Mouse (Mus musculus) spleen, adult 2 months (tissue): ENCODE measurements around the gene Zfp185. TPM values are rescaled to one million over a fixed set of nuclear protein-coding genes. Genes with fewer than 3 reads are reported as not detected.
A peak's percentile ranks its signal among the peaks of the same experiment; 100 is the strongest.

Experiments used
- DNase-seq, 2 experiments: peaks; one replicate each; pipeline versions ENCODE4 v3.0.0 to v3.0.0-alpha.2; 2012 to 2021; ENCODE audit warnings: low spot score in 2 of 2, low read depth in 1 of 2
- H3K27ac ChIP-seq: fragments of 200-500 bp; 2 replicates; pipeline ENCODE4 v1.5.1; 2012; ENCODE audit warnings: low read length, inconsistent platforms; ENCODE audit not compliant: insufficient read depth
- H3K27me3 ChIP-seq: fragments of 200-500 bp; 2 replicates; pipeline ENCODE4 v1.6.1; 2012; ENCODE audit warnings: mild to moderate bottlenecking, moderate library complexity, low read length, inconsistent platforms; ENCODE audit not compliant: control insufficient read depth, insufficient read depth
- H3K36me3 ChIP-seq: fragments of 200-500 bp; 2 replicates; pipeline ENCODE4 v1.6.1; 2012; ENCODE audit warnings: mild to moderate bottlenecking, low read length, inconsistent platforms; ENCODE audit not compliant: control insufficient read depth, insufficient read depth
- H3K4me1 ChIP-seq: fragments of 200-500 bp; 2 replicates; pipeline ENCODE4 v1.6.1; 2011; ENCODE audit warnings: inconsistent platforms; ENCODE audit not compliant: control insufficient read depth, insufficient read depth, insufficient read length
- H3K4me3 ChIP-seq: fragments of 200-500 bp; 2 replicates; pipeline ENCODE4 v1.5.1; 2011; ENCODE audit warnings: mild to moderate bottlenecking, inconsistent platforms; ENCODE audit not compliant: insufficient read depth, insufficient read length; ENCODE audit errors: extremely low read depth
- CTCF ChIP-seq: fragments of 200-500 bp; IDR thresholded peaks from 2 replicates; pipeline ENCODE4 v1.5.1; 2011; ENCODE audit warnings: mild to moderate bottlenecking, inconsistent platforms; ENCODE audit not compliant: insufficient read depth, insufficient read length, insufficient replicate concordance; ENCODE audit errors: extremely low read depth
- POLR2A ChIP-seq: fragments of 200-500 bp; IDR thresholded peaks from 2 replicates; pipeline ENCODE4 v1.6.1; 2011; ENCODE audit warnings: low read depth, low read length, inconsistent platforms
- WGBS: fragments of 180-500 bp; shearing (Covaris S2); methylation state at CpG from one replicate; pipeline ENCODE4 v1.1.7; 2018; 5-methylcytosine and 5-hydroxymethylcytosine counted together
- polyA plus RNA-seq: library from polyadenylated mRNA; depleted of rRNA; stranded (reverse); fragments of >200 nt; gene quantifications from 2 replicates; pipeline ENCODE4 v1.2.3, GENCODE M21; 2012

The Zfp185 gene
- polyA plus RNA-seq, 1 experiment, result 0.14 TPM

DNA sequence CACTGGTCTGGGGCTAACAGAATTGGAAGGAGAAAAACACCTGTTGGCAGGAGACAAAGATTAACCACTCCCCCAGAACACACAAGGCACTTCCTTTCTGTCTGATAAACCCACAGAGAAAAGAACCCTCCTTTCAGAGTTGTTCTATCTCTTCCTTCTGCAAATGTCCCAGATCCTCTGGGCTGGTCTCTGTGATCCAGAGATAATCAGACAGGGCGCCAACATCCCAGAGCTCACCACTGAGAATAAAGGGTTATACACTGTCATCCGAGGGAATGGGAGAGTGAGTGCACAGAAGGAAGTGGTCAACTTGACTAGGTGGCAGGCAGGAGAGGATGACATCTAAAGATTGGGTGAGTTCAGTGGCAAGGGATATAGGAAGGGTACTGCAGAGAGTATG, 1.5 kb upstream of the Zfp185 start:
- H3K36me3 ChIP-seq, result no peaks in the 10 kb centered on the region
- no peaks in the 10 kb centered on the region for H3K4me1 ChIP-seq
- no peak overlapping the region for H3K4me3 ChIP-seq
- peaks cover 2% of the 10 kb centered on the region; the same call in 1 of the 2 replicates for H3K27me3 ChIP-seq
- no peak for DNase-seq
- no peak overlapping the region for H3K27ac ChIP-seq
- 52% methylated on average over 2 of the region's 2 CpGs for WGBS
- TF ChIP-seq POLR2A, result no peak
- no peak for TF ChIP-seq CTCF

DNA sequence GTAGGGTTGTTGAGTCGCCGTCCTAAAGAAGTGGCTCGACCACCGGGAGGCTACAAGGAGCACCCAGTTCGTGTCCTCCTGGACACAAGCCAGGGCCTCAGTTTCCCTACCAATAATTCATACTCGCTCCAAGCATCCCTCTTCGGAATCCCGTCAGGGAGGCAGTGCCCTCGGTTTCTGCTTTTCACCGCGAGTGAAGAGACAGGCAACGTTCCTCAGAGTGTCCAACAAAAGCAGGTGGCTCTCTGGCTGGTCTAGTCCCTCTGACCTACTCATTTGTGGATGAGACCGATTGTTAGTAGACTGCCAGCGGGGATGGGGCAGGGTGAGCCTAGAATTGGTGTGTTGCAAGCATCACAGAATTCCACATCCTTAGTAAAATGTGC, 374 bp downstream of the Zfp185 start:
- H3K4me3 ChIP-seq, result peak overlapping the region; percentile 23; the same call in 1 of the 2 replicates
- H3K27ac ChIP-seq, result no peak overlapping the region
- no peaks in the 10 kb centered on the region for H3K36me3 ChIP-seq
- H3K27me3 ChIP-seq, result peaks cover 2% of the 10 kb centered on the region; the same call in 1 of the 2 replicates
- TF ChIP-seq CTCF (no peak), POLR2A (no peak)
- H3K4me1 ChIP-seq, result no peaks in the 10 kb centered on the region
- WGBS, result 44% methylated on average over 14 of the region's 14 CpGs
- no peak for DNase-seq

- Histone ChIP-seq H3K4me3 (no peak overlapping the region), H3K27me3 (peaks cover 2% of the 10 kb centered on the region; the same call in 1 of the 2 replicates), H3K36me3 (no peaks in the 10 kb centered on the region), H3K4me1 (no peaks in the 10 kb centered on the region), H3K27ac (no peak overlapping the region)
- no peak for DNase-seq
- 88% methylated on average over 3 of the region's 3 CpGs for whole genome bisulfite sequencing
- TF ChIP-seq POLR2A, result no peak
- no peak for TF ChIP-seq CTCF
Measured at GRCm38 (mm10) chrX:72988431-72988830, 1.3 kb downstream of the Zfp185 start.

- no peak for DNase-seq
- Histone ChIP-seq H3K4me3 (no peak overlapping the region), H3K27me3 (peaks cover 2% of the 10 kb centered on the region; the same call in 1 of the 2 replicates), H3K27ac (no peak overlapping the region), H3K4me1 (no peaks in the 10 kb centered on the region), H3K36me3 (no peaks in the 10 kb centered on the region)
- TF ChIP-seq POLR2A (no peak), CTCF (no peak)
- WGBS, result 71% methylated on average over 3 of the region's 3 CpGs
Measured at GRCm38 (mm10) chrX:72990581-72990980, 3.4 kb downstream of the Zfp185 start.

DNA sequence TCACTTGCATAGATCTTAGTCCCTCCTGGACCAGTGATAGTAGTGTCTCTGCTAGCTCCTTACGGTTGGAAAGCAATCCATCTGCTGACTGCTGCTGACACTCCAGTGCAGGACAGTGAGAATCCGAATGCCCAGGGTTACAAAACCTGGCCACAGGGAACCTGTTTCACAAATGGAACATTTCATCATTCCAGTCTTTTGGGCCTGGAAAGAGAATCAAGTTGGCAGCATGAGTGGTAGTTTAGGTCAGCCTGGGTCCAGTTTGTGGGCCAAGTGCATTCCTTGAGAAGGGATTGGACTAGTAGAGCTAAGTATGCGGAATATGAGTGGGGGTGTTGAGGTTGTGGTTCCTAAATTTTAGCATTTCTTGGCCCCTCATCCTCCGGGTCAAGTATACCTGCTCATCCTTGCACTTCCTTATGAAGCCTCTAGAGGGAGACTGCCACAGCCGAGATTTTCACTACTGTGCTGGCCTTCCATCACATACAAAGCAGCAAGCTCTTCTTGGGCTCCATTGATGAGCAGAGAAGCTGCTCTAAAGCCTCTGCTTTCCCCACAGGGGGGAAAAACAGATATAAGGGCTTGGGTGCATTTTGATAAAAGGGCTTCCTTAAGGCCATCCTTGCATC, 5.3 kb downstream of the Zfp185 start:
- TF ChIP-seq CTCF (peak; percentile 18; the same call in 1 of the 2 replicates), POLR2A (no peak)
- Histone ChIP-seq H3K27me3 (no peaks in the 10 kb centered on the region), H3K4me1 (no peaks in the 10 kb centered on the region), H3K27ac (no peak overlapping the region), H3K36me3 (no peaks in the 10 kb centered on the region), H3K4me3 (no peak overlapping the region)
- 63% methylated on average over 5 of the region's 5 CpGs for WGBS
- DNase-seq, result no peak

GRCm38 (mm10) chrX:72995542-72995941, 8.4 kb downstream of the Zfp185 start:
- Histone ChIP-seq H3K4me3 (no peak overlapping the region), H3K4me1 (no peaks in the 10 kb centered on the region), H3K27ac (no peak overlapping the region), H3K27me3 (no peaks in the 10 kb centered on the region), H3K36me3 (no peaks in the 10 kb centered on the region)
- no peak for TF ChIP-seq CTCF
- TF ChIP-seq POLR2A, result no peak
- no peak for DNase-seq
- 46% methylated on average over 3 of the region's 3 CpGs for WGBS

DNA sequence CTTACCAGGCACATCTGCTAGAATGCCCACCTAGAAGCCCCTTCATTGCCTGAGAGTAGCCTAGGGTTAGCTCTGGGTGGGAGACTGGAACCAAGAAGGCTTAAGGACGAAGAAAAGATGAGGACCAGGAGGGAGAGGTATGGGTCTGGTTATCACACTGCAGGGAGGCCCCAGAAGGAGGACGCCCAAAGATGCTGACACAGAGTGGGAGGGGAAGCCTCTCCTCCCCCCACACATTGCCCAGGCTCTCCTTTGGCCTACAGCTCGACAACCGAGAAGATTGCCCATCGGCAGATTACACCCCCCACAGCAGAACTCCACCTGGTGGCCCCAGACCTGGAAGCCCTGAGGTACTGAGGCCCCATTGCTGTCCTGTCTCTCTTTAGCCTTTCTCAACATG, 16.0 kb downstream of the Zfp185 start:
- Histone ChIP-seq H3K27ac (no peak overlapping the region), H3K27me3 (no peaks in the 10 kb centered on the region), H3K4me1 (no peaks in the 10 kb centered on the region), H3K4me3 (no peak overlapping the region), H3K36me3 (no peaks in the 10 kb centered on the region)
- TF ChIP-seq POLR2A, result no peak
- no peak for DNase-seq
- WGBS, result 86% methylated on average over 5 of the region's 5 CpGs
